Mouse (Mus musculus) heart, postnatal 0 days (tissue): ENCODE data around the gene Hexim1. TPM values are rescaled to one million over a fixed set of nuclear protein-coding genes. Genes with fewer than 3 reads are reported as not detected.
A peak's percentile ranks its signal among the peaks of the same experiment; 100 is the strongest.

Experiments used
- ATAC-seq: fragments of 200-750 bp; cut with Nextera tagmentation; 2 replicates; pipeline ENCODE4 v1.8.0; 2017; ENCODE audit warnings: low read depth, moderate number of reproducible peaks, moderate library complexity; ENCODE audit not compliant: insufficient read depth
- DNase-seq: peaks from one replicate; pipeline ENCODE4 v3.0.0-alpha.2; 2016; ENCODE audit warnings: low spot score
- H3K27ac ChIP-seq: fragments of 300-500 bp; sonication (generic); 2 replicates; pipeline ENCODE4 v1.5.1; 2014; ENCODE audit warnings: low read depth, mild to moderate bottlenecking
- H3K27me3 ChIP-seq: fragments of 300-500 bp; sonication (generic); 2 replicates; pipeline ENCODE4 v1.6.1; 2014; ENCODE audit warnings: low read length, mixed read lengths; ENCODE audit not compliant: control insufficient read depth, insufficient read depth
- H3K36me3 ChIP-seq: fragments of 300-500 bp; sonication (generic); replicated peaks from 2 replicates; pipeline ENCODE4 v1.6.1; 2014; ENCODE audit warnings: low read length, mixed read lengths; ENCODE audit not compliant: control insufficient read depth, insufficient read depth
- H3K4me1 ChIP-seq: fragments of 300-500 bp; sonication (generic); 2 replicates; pipeline ENCODE4 v1.6.1; 2014; ENCODE audit warnings: antibody characterized with exemption; ENCODE audit not compliant: control insufficient read depth, insufficient read depth
- H3K4me2 ChIP-seq: fragments of 300-500 bp; sonication (generic); 2 replicates; pipeline ENCODE4 v1.6.1; 2014; ENCODE audit warnings: low read depth, mild to moderate bottlenecking, low read length, moderate library complexity
- H3K4me3 ChIP-seq: fragments of 300-500 bp; sonication (generic); 2 replicates; pipeline ENCODE4 v1.5.1; 2014; ENCODE audit warnings: low read depth, low read length
- H3K9ac ChIP-seq: fragments of 300-500 bp; sonication (generic); replicated peaks from 2 replicates; pipeline ENCODE4 v1.6.1; 2014; ENCODE audit warnings: low read depth, low read length, mixed read lengths
- H3K9me3 ChIP-seq: fragments of 300-500 bp; sonication (generic); replicated peaks from 2 replicates; pipeline ENCODE4 v1.6.1; 2016; ENCODE audit warnings: low read length; ENCODE audit not compliant: control insufficient read depth
- CTCF ChIP-seq: IDR thresholded peaks from 2 replicates; pipeline ENCODE4 v1.5.1; 2016; ENCODE audit warnings: antibody characterized with exemption, control low read depth, low read depth
- EP300 ChIP-seq: IDR thresholded peaks from 2 replicates; pipeline ENCODE4 v1.6.1; 2016; ENCODE audit warnings: antibody characterized with exemption, low read depth
- WGBS: fragments of 180-500 bp; shearing (Covaris S2); extraction: QIAGEN DNeasy Blood & Tissue Kit; methylation state at CpG from one replicate; pipeline ENCODE4 v1.1.7; 2014; 5-methylcytosine and 5-hydroxymethylcytosine counted together
- polyA plus RNA-seq: library from polyadenylated mRNA; unstranded; fragments of >200 nt; fragmentation: Nextera tagmentation; extraction: Ambion mirVana; gene quantifications from 2 replicates; pipeline ENCODE4 v1.2.1, GENCODE M21; 2015
- total RNA-seq: library from RNA; depleted of rRNA; stranded (reverse); fragments of >200 nt; gene quantifications from 2 replicates; pipeline ENCODE4 v1.2.3, GENCODE M21; 2014; ENCODE audit warnings: low replicate concordance

Hexim1 gene
- total and polyA plus RNA-seq, 2 experiments from 2014 or later = 3.2 to 11.0 TPM

DNA sequence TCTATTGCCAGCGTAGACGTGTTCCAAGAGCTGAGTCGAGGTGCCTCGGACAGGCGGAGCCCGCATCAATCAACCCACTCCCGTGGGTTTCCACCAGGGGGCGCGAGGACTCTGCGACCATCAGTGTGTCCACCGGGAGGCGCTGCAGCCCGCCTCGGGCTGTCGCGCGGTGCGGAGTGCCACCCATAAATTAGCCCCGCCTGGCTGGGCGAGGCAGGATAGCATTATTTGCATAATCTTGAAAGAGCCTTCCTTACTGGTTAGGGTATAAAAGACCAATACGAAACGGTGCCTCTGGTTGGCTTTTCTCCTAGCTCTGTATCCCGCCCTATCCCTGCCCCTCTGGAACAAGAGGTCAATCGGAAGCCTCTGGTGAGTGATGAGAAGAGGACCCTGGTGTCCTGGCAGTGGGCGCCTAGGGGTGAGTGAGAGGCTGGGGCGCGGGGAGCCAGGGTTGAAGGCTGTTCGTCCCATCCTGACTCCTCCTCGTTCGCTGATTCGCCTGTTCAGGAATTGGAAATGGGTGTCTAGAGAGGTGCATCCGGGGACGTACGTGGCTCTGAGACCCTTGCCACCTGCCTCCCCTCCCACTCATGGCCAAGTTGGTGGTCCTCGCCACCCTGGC, 13.2 kb upstream of the Hexim1 start:
- H3K4me2 ChIP-seq = peak overlapping the region; percentile 82
- ATAC-seq (peak; percentile 90), DNase-seq (peak; percentile 98)
- peak overlapping the region; percentile 74 for H3K4me3 ChIP-seq
- peaks cover 27% of the 10 kb centered on the region for H3K4me1 ChIP-seq
- no peaks in the 10 kb centered on the region for H3K9me3 ChIP-seq
- H3K27ac ChIP-seq = peak overlapping the region; percentile 61
- peak overlapping the region; percentile 49; the same call in 1 of the 2 replicates for H3K9ac ChIP-seq
- TF ChIP-seq CTCF (peak; percentile 100), EP300 (peak; percentile 63)
- no peaks in the 10 kb centered on the region for H3K27me3 ChIP-seq
- WGBS = 2% methylated on average over 34 of the region's 35 CpGs
- H3K36me3 ChIP-seq = no peaks in the 10 kb centered on the region; the same call in 1 of the 2 replicates

DNA sequence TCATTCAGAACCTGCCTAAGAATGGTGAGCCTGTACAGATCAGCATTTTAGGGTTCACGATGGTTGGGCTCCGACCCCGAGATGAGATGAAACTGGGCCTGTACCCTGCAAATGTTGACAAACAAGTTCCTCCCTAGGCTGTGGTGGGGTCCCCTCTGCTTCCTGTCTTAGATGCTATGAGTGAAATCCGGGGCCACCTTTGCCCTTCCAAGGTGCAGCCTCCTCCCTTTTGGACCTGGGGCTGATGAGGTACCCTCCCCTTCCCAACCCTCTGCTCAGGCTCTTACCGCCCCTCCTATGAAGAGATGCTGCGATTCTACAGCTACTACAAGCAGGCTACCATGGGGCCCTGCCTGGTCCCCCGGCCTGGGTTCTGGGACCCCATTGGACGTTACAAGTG, 12.4 kb upstream of the Hexim1 start:
- Histone ChIP-seq H3K4me2 (peak overlapping the region; percentile 82), H3K36me3 (no peaks in the 10 kb centered on the region; the same call in 1 of the 2 replicates), H3K9me3 (no peaks in the 10 kb centered on the region), H3K27ac (no peak overlapping the region), H3K27me3 (no peaks in the 10 kb centered on the region), H3K4me1 (peaks cover 23% of the 10 kb centered on the region), H3K4me3 (peak overlapping the region; percentile 74), H3K9ac (0 out of 2 replicates have a peak overlapping the region, but pooled peaks have one; percentile 49)
- ATAC-seq (no peak), DNase-seq (no peak)
- 55% methylated on average over 8 of the region's 8 CpGs for WGBS
- TF ChIP-seq CTCF (no peak), EP300 (no peak)

- no peak overlapping the region for H3K4me2 ChIP-seq
- H3K9ac ChIP-seq = no peak overlapping the region
- H3K36me3 ChIP-seq = no peaks in the 10 kb centered on the region; the same call in 1 of the 2 replicates
- DNase-seq = no peak
- no peaks in the 10 kb centered on the region for H3K27me3 ChIP-seq
- TF ChIP-seq CTCF = no peak
- no peak for TF ChIP-seq EP300
- H3K4me1 ChIP-seq = peaks cover 18% of the 10 kb centered on the region
- no peak for ATAC-seq
- no peak overlapping the region for H3K27ac ChIP-seq
- WGBS = 74% methylated on average over 7 of the region's 7 CpGs
- no peak overlapping the region for H3K4me3 ChIP-seq
- H3K9me3 ChIP-seq = no peaks in the 10 kb centered on the region
Measured at GRCm38 (mm10) chr11:103104469-103104868, 11.6 kb upstream of the Hexim1 start.

DNA sequence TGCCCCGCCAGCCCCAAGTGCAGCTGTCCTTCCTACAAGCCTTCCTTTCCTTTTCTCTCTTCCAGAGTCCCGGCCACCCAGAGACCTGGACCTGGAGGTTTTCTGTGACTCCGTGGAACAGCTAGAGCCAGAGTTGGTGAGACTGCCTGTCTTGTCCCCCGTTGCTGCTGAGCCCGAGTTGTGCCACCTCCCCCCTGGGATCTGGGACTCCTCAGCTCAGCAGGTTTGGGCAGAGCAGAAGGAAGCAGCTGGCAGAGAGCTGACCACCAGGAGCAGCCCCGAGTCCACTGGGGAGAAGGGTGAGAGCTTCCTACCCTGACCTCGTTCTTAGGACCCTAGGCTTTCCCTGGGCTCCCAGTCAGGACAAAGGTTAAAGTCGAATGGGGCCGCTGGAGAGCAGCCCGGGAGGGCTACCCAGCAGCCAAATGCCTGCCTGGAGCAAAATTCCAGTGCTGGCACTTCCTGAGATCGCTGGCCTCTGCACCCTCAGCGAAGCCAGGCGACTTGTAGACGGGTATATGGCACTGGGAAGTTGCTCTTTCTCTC, 10.8 kb upstream of the Hexim1 start:
- Histone ChIP-seq H3K4me1 (peaks cover 16% of the 10 kb centered on the region), H3K27me3 (no peaks in the 10 kb centered on the region), H3K9me3 (no peaks in the 10 kb centered on the region), H3K9ac (no peak overlapping the region), H3K27ac (no peak overlapping the region; the same call in 1 of the 2 replicates), H3K4me3 (no peak overlapping the region), H3K36me3 (no peaks in the 10 kb centered on the region; the same call in 1 of the 2 replicates), H3K4me2 (no peak overlapping the region)
- DNase-seq (no peak), ATAC-seq (no peak)
- WGBS = 55% methylated on average over 14 of the region's 14 CpGs
- no peak for TF ChIP-seq EP300
- TF ChIP-seq CTCF = no peak

DNA sequence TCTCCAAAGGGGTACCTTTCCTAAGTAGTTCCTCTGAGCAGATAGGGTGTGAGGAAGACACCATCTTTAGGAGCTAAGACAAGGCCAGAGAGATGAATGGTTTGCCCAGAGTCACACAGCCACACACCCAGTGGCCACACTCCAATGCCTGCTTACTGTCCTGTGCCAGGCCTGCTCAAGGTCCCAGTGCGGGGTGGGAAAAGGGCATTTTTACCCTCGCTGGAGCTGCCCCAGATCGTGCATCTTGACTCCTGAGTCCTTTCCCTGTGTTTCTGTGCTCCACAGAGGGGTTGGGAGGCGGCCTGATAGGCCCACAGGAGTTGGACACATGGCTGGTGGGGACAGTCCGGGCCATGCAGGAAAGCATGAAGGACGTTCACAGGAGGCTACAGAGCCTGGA, 10.2 kb upstream of the Hexim1 start:
- H3K4me1 ChIP-seq = peaks cover 12% of the 10 kb centered on the region
- DNase-seq (no peak), ATAC-seq (no peak)
- H3K36me3 ChIP-seq = no peaks in the 10 kb centered on the region; the same call in 1 of the 2 replicates
- H3K4me3 ChIP-seq = no peak overlapping the region
- no peaks in the 10 kb centered on the region for H3K9me3 ChIP-seq
- H3K9ac ChIP-seq = no peak overlapping the region
- 84% methylated on average over 6 of the region's 6 CpGs for WGBS
- no peak overlapping the region for H3K4me2 ChIP-seq
- TF ChIP-seq EP300 (no peak), CTCF (no peak)
- no peaks in the 10 kb centered on the region for H3K27me3 ChIP-seq
- peak overlapping the region; percentile 8; the same call in 1 of the 2 replicates for H3K27ac ChIP-seq
